Mouse (Mus musculus) macrophage (primary cell): ENCODE data around the gene H2-D1. TPM values are rescaled to one million over a fixed set of nuclear protein-coding genes. Genes with fewer than 3 reads are reported as not detected.

ENCODE experiments used
- H3K27ac ChIP-seq: fragments of 350-480 bp; formaldehyde crosslinking; 2 replicates; pipeline ENCODE4 v1.9.0; 2021
- H3K36me3 ChIP-seq: fragments of 350-480 bp; formaldehyde crosslinking; 2 replicates; pipeline ENCODE4 v1.9.0; 2021; ENCODE audit errors: inconsistent target
- H3K4me3 ChIP-seq: fragments of 350-480 bp; formaldehyde crosslinking; 2 replicates; pipeline ENCODE4 v1.9.0; 2021; ENCODE audit errors: inconsistent target
- H3K79me2 ChIP-seq: fragments of 350-480 bp; formaldehyde crosslinking; 2 replicates; pipeline ENCODE4 v1.9.0; 2021; ENCODE audit errors: inconsistent target
- WGBS: methylation state at CpG from one replicate; pipeline ENCODE4 v1.1.7; 2026; ENCODE audit warnings: inconsistent platforms; ENCODE audit not compliant: missing documents; 5-methylcytosine and 5-hydroxymethylcytosine counted together
- polyA plus RNA-seq: library from polyadenylated mRNA; stranded (reverse); fragments of 250-400 nt; gene quantifications from 3 replicates; pipeline ENCODE4 v1.2.4, GENCODE M21; 2018; ENCODE audit warnings: inconsistent platforms

H2-D1 gene
- polyA plus RNA-seq, 1 experiment from 2014 or later, result 2,972 TPM

DNA sequence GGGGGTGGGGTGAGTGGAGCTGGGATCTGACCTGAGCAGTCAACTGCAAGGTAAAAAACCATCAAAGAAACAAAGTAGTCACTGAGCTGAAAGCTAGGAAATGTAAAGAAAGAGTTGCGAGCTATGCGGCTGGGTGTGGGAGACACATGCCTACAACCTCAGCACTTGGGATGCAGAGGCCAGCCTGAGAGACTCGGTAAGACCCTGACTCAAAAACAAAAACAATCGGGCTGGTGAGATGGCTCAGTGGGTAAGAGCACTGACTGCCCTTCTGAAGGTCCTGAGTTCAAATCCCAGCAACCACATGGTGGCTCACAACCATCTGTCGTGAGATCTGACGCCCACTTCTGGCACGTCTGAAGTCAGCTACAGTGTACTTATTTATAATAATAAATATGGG lies 28.4 kb upstream of the H2-D1 start:
- Histone ChIP-seq H3K79me2 (peaks cover 41% of the 10 kb centered on the region), H3K4me3 (peak overlapping the region; percentile 55), H3K27ac (peak overlapping the region; percentile 91), H3K36me3 (peaks cover 11% of the 10 kb centered on the region)
- 50% methylated on average over 7 of the region's 7 CpGs for WGBS

GRCm38 (mm10) chr17:35234903-35235302 lies 27.6 kb upstream of the H2-D1 start:
- H3K36me3 ChIP-seq, result peaks cover 3% of the 10 kb centered on the region
- peak overlapping the region; percentile 91 for H3K27ac ChIP-seq
- peaks cover 33% of the 10 kb centered on the region for H3K79me2 ChIP-seq
- peak overlapping the region; percentile 55 for H3K4me3 ChIP-seq
- 13% methylated on average over 29 of the region's 31 CpGs for WGBS

DNA sequence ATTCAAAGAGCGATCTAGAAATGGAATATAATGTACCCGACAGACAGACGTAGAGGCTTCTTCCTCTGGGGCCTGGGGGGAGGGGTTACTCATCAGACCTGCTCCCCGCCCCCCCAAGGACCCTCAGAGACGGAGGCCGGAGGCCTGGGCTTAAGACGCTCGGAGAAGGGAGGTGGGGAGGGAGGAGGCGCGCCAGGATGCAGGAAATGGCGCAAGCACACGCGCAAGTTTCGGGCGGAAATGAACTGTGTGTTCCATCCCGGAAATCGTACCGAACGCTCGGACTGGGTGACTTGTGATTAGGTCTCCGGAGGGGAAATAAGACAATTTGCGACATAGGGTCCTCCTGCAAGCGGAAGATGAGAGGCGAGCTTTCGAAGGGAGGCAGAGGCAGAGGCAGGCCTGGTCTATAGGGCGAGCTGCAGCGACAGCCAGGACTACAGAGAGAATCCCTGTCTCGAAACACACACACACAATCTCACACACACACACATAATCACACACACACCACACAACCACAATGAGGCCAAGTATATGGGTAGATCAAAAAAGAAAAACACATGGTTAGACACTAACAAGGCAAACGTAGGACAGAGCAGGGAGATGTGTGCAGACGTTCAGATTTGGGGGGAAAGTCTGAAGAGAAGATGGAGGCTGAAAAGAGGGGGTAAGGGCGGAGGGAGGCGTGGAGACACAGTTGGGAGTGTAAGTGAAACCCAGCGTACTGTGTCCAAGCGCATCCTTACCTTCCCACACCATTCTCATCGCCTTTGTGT lies 26.7 kb upstream of the H2-D1 start, which contains the start of gene Nfkbil1:
Nfkbil1 (minus strand) TSS at position 179 of the 776 bp plus-strand sequence.
- Histone ChIP-seq H3K27ac (peak within 1 kb of the TSS; percentile 91), H3K79me2 (peaks cover 24% of the 10 kb centered on the region), H3K4me3 (peak within 1 kb of the TSS; percentile 55), H3K36me3 (no peaks in the 10 kb centered on the region; the same call in 1 of the 2 replicates)
- under 1% methylated on average over 35 of the region's 35 CpGs for WGBS

GRCm38 (mm10) chr17:35236390-35236746 lies 26.2 kb upstream of the H2-D1 start:
- 4% methylated on average over 18 of the region's 18 CpGs for WGBS
- Histone ChIP-seq H3K4me3 (peak overlapping the region; percentile 55), H3K36me3 (no peaks in the 10 kb centered on the region), H3K79me2 (peaks cover 18% of the 10 kb centered on the region), H3K27ac (peak overlapping the region; percentile 91)

GRCm38 (mm10) chr17:35236996-35237395 lies 25.5 kb upstream of the H2-D1 start:
- WGBS, result 94% methylated on average over 9 of the region's 9 CpGs
- H3K36me3 ChIP-seq, result no peaks in the 10 kb centered on the region
- peaks cover 12% of the 10 kb centered on the region for H3K79me2 ChIP-seq
- no peak overlapping the region for H3K4me3 ChIP-seq
- no peak overlapping the region for H3K27ac ChIP-seq

DNA sequence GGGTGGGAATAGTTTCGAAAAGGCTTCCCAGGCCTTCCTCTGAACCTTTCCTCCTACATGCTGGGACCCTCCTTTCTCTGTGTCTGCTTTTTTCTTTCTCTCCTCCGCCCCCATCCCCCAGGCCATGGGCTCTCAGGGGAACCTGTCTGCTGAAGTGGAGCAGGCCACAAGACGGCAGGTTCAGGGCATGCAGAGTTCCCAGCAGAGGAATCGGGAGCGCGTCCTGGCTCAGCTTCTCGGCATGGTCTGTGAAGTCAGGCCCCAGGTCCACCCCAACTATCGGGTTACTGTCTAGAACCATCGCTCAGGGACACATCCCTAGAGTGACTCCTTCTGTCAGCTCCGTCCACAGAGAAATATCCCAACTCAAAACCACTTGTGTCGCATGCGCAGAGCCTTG lies 25.0 kb upstream of the H2-D1 start:
- no peak overlapping the region for H3K27ac ChIP-seq
- H3K79me2 ChIP-seq, result peaks cover 16% of the 10 kb centered on the region
- H3K4me3 ChIP-seq, result no peak overlapping the region
- WGBS, result 96% methylated on average over 9 of the region's 12 CpGs
- no peaks in the 10 kb centered on the region for H3K36me3 ChIP-seq

- 88% methylated on average over 5 of the region's 5 CpGs for WGBS
Observed at GRCm38 (mm10) chr17:35239700-35240099, 22.8 kb upstream of the H2-D1 start.

DNA sequence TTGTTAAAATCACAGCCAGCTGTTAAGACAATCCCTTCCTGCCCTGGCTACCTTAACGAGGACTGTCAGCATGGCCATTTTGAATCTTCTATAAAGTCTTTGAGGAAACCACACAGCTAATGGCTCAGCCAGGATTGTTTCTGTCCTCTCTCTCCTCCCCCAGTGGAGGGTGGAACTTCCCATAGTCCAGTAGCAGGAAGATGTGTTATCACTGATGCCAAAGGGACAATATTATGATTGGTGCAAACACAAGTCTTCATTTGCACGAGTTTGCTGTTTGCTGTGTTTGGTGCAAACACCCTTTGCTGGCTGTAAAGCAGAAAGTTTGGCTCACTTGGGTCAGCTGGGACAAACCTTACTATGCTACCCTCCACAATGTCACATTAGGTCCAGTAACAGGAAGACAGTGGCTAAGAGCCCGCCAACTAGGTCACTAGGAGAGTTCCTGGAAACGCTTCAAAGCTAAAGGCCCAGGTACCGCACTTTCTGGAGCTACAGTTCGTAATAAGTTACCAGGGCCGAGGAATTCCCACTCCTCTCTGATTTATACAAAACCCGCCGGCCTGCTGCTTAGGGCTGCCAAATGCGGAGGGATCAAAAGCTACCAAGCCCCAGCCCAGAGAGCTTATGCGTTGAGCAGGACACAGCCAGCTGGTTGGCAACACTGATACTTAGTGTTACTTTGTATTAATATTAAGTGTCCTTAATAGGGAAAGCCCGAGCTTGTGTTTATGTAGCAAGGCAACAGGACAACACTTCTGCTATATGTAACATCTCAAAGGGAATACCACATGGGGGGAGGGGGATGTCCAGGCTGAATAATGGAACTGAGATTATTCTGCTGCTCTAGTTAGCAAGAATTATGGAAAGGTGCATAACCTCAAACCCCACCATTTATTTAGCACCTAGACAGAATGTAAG lies 21.9 kb upstream of the H2-D1 start:
- peaks cover 36% of the 10 kb centered on the region for H3K79me2 ChIP-seq
- WGBS, result 58% methylated on average over 12 of the region's 12 CpGs
- H3K4me3 ChIP-seq, result peak overlapping the region; percentile 29
- peaks cover 13% of the 10 kb centered on the region; the same call in 1 of the 2 replicates for H3K36me3 ChIP-seq
- peak overlapping the region; percentile 92 for H3K27ac ChIP-seq

More at GRCm38 (mm10) chr17:35239700-35240099, 22.8 kb upstream of the H2-D1 start:
- Histone ChIP-seq H3K27ac (peak overlapping the region; percentile 92), H3K79me2 (peaks cover 27% of the 10 kb centered on the region), H3K36me3 (peaks cover 11% of the 10 kb centered on the region; the same call in 1 of the 2 replicates), H3K4me3 (no peak overlapping the region)

DNA sequence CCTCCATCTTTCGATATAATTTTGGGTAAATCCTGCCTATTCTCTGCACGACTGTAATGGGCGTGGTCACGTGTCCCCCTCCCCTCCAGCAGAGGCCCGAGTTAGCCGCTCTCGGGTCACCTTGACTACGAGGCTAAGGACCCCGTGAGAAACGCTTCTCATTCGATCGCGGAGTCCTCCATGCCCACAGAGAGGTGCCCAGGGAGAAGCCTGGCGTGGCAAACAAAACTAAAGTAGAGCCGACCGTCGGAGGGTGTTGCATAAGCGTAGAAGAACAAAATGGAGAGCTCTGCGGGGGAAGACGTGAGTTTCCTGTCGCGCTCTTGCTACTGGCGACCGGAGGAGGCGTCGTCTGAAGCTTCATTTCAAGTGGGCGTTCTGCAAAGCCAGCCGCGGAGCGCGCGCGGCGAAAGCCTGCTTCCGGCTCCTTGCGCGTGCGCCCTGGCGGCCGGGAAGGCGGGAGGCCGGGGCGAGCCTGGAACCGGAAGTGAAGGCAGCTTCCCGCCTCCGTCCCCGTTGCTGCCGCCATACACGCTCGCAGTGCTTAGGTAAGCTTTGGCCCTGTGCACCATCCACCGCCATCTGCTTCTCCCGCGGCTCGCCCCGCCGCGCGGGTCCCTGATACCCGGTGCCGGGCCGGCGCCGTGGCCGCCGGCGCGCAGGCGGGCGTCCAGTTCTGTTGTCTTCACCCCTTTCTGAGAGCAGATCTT lies 21.1 kb upstream of the H2-D1 start, which contains the start of gene Ddx39b:
Ddx39b (plus strand) TSS at position 442 of the 710 bp plus-strand sequence.
- peak within 1 kb of the TSS; percentile 87 for H3K4me3 ChIP-seq
- H3K79me2 ChIP-seq, result peaks cover 44% of the 10 kb centered on the region
- 2% methylated on average over 69 of the region's 69 CpGs for WGBS
- H3K36me3 ChIP-seq, result peaks cover 16% of the 10 kb centered on the region; the same call in 1 of the 2 replicates
- H3K27ac ChIP-seq, result peak within 1 kb of the TSS; percentile 93

DNA sequence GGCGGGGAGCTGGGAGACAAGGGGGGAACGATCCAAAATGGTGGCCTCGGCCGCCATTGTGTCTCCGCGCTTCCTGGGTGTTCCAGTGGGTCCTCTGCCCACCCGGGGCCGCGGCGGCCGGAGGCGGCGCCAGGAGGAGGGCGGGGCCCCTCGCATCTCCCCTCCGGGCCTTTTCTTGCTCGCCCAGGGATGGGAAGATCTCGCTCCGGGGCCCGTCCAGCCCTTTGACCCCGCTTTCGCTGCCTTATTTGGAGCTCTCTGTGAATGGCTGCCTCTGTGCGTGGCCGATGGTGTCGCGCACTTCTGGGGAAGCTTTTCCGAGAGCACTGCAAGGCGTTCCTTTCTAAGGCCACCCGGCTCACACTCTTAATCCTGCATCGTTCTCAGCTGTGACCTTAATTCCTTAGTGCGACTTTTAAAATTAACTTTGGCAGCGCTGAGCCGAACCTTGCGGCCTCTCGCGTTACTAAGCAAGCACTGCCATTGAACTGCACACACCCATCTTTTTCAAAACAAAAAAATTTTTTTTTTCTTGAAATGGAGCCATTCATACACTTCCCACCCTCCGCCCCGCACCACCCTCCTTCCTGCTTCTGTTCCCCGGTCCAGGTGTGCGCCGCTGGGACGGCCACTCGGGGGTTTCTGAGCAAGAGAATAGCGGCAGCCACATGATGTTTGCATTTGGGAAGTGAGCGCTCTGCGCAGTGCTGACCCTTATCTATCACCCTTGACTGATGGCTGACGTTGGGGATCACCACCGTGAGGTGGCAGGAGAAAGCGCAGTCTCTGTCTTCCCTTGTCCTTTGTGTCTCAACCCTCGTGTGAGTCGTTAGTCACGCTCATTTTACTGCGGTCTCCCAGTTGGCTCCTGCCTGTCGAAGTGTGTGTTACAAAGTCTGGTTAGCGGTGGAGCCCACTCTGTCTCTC lies 20.3 kb upstream of the H2-D1 start:
- Histone ChIP-seq H3K79me2 (peaks cover 52% of the 10 kb centered on the region), H3K4me3 (peak overlapping the region; percentile 87), H3K36me3 (peaks cover 24% of the 10 kb centered on the region), H3K27ac (peak overlapping the region; percentile 93)
- under 1% methylated on average over 54 of the region's 55 CpGs for WGBS

DNA sequence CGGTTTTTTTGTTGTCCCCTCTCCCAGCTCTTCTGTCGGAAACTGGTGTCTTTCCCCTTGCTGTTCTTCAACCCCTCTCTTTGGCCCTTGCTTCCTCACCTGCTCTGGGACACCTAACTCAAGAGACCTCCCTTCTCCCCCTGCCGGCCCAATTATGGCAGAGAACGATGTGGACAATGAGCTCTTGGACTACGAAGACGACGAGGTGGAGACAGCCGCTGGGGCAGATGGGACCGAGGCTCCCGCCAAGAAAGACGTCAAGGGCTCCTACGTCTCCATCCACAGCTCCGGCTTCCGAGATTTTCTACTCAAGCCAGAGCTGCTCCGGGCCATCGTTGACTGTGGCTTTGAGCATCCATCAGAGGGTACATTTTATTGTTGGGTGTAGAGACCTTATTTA lies 19.4 kb upstream of the H2-D1 start:
- Histone ChIP-seq H3K79me2 (peaks cover 60% of the 10 kb centered on the region), H3K4me3 (peak overlapping the region; percentile 87), H3K36me3 (peaks cover 32% of the 10 kb centered on the region), H3K27ac (peak overlapping the region; percentile 93)
- WGBS, result 2% methylated on average over 16 of the region's 16 CpGs

DNA sequence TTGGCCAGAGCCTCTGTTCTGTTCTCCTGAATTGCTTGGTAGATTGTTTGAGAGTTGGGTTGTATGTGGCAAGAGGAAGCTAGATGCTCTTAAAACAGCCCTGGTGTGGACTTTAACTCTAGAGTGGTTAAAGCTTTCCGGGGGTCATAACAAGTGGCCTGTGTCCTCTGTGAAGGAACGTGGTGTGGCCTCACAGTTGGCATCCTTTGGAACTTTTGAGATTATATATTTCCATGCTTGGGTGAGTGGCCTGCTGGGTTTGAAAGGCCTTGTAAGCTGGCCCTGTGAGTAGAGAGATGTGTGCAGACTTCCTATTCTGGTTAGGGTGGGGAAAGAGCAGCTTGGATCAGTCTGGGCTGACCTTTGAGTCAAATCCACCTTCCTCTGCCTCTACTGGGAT lies 17.5 kb upstream of the H2-D1 start:
- Histone ChIP-seq H3K27ac (peak overlapping the region; percentile 93), H3K36me3 (peaks cover 52% of the 10 kb centered on the region), H3K79me2 (peaks cover 78% of the 10 kb centered on the region), H3K4me3 (no peak overlapping the region)
- 53% methylated on average over 2 of the region's 2 CpGs for WGBS
